Mouse (Mus musculus) embryonic facial prominence, embryonic 13.5 days (tissue): ENCODE results near the gene Afp. TPM values are rescaled to one million over a fixed set of nuclear protein-coding genes. Genes with fewer than 3 reads are reported as not detected.
A peak's percentile ranks its signal among the peaks of the same experiment; 100 is the strongest.

Experiments used
- ATAC-seq: fragments of 200-750 bp; cut with Nextera tagmentation; 2 replicates; pipeline ENCODE4 v1.8.0; 2017; ENCODE audit warnings: low read depth; ENCODE audit not compliant: insufficient number of reproducible peaks, insufficient read depth, low FRiP score, low TSS enrichment
- H3K27ac ChIP-seq: fragments of 300-500 bp; sonication (generic); 2 replicates; pipeline ENCODE4 v1.5.1; 2015; ENCODE audit warnings: moderate library complexity, mild to moderate bottlenecking, inconsistent platforms
- H3K27me3 ChIP-seq: fragments of 300-500 bp; sonication (generic); 2 replicates; pipeline ENCODE4 v1.6.1; 2015; ENCODE audit warnings: mild to moderate bottlenecking, inconsistent platforms
- H3K36me3 ChIP-seq: fragments of 300-500 bp; sonication (generic); 2 replicates; pipeline ENCODE4 v1.6.1; 2015; ENCODE audit warnings: mild to moderate bottlenecking, inconsistent platforms
- H3K4me1 ChIP-seq: fragments of 300-500 bp; sonication (generic); 2 replicates; pipeline ENCODE4 v1.6.1; 2015; ENCODE audit warnings: inconsistent platforms
- H3K4me2 ChIP-seq: fragments of 300-500 bp; sonication (generic); 2 replicates; pipeline ENCODE4 v1.6.1; 2015; ENCODE audit warnings: moderate library complexity, mild to moderate bottlenecking, inconsistent platforms
- H3K4me3 ChIP-seq: fragments of 300-500 bp; sonication (generic); 2 replicates; pipeline ENCODE4 v1.5.1; 2015; ENCODE audit warnings: mild to moderate bottlenecking, inconsistent platforms
- H3K9ac ChIP-seq: fragments of 300-500 bp; sonication (generic); 2 replicates; pipeline ENCODE4 v1.6.1; 2015; ENCODE audit warnings: mild to moderate bottlenecking, inconsistent platforms
- H3K9me3 ChIP-seq: fragments of 300-500 bp; sonication (generic); 2 replicates; pipeline ENCODE4 v1.6.1; 2016; ENCODE audit warnings: inconsistent platforms
- WGBS: fragments of 180-500 bp; shearing (Covaris S2); methylation state at CpG from one replicate; pipeline ENCODE4 v1.1.7; 2015; ENCODE audit warnings: mixed read lengths; 5-methylcytosine and 5-hydroxymethylcytosine counted together
- polyA plus RNA-seq: library from polyadenylated mRNA; unstranded; fragments of >200 nt; fragmentation: Nextera tagmentation; extraction: Ambion mirVana; gene quantifications from 2 replicates; pipeline ENCODE4 v1.2.1, GENCODE M21; 2015

The Afp gene
- polyA plus RNA-seq, 1 experiment from 2014 or later: 0.84 TPM

- 89% methylated on average over 3 of the region's 3 CpGs for WGBS
- ATAC-seq: no peak
- H3K27me3 ChIP-seq: no peaks in the 10 kb centered on the region
These were observed 13.8 kb upstream of the Afp start for GRCm38 (mm10) chr5:90476741-90477140.

GRCm38 (mm10) chr5:90477308-90478140 lies 13.0 kb upstream of the Afp start:
- no peaks in the 10 kb centered on the region for H3K4me1 ChIP-seq
- H3K9me3 ChIP-seq: no peaks in the 10 kb centered on the region
- H3K9ac ChIP-seq: no peak overlapping the region
- no peak overlapping the region for H3K27ac ChIP-seq
- no peak overlapping the region for H3K4me2 ChIP-seq
- 78% methylated on average over 7 of the region's 7 CpGs for WGBS
- ATAC-seq: no peak
- no peaks in the 10 kb centered on the region for H3K36me3 ChIP-seq
- no peak overlapping the region for H3K4me3 ChIP-seq
- H3K27me3 ChIP-seq: no peaks in the 10 kb centered on the region

More at GRCm38 (mm10) chr5:90476741-90477140, 13.8 kb upstream of the Afp start:
- Histone ChIP-seq H3K4me2 (no peak overlapping the region), H3K9me3 (no peaks in the 10 kb centered on the region), H3K4me3 (no peak overlapping the region), H3K9ac (no peak overlapping the region), H3K4me1 (no peaks in the 10 kb centered on the region), H3K36me3 (no peaks in the 10 kb centered on the region), H3K27ac (no peak overlapping the region)

GRCm38 (mm10) chr5:90478886-90479285 lies 11.7 kb upstream of the Afp start:
- no peaks in the 10 kb centered on the region for H3K27me3 ChIP-seq
- no peak overlapping the region for H3K4me2 ChIP-seq
- H3K4me1 ChIP-seq: no peaks in the 10 kb centered on the region
- H3K36me3 ChIP-seq: no peaks in the 10 kb centered on the region
- no peaks in the 10 kb centered on the region for H3K9me3 ChIP-seq
- H3K9ac ChIP-seq: no peak overlapping the region
- WGBS: 88% methylated on average over 1 of the region's 1 CpGs
- H3K27ac ChIP-seq: no peak overlapping the region
- no peak for ATAC-seq
- no peak overlapping the region for H3K4me3 ChIP-seq

GRCm38 (mm10) chr5:90485597-90485996 lies 4.9 kb upstream of the Afp start:
- Histone ChIP-seq H3K27me3 (no peaks in the 10 kb centered on the region), H3K4me3 (no peak overlapping the region), H3K9ac (no peak overlapping the region), H3K9me3 (no peaks in the 10 kb centered on the region), H3K36me3 (no peaks in the 10 kb centered on the region), H3K4me1 (no peaks in the 10 kb centered on the region), H3K27ac (no peak overlapping the region), H3K4me2 (no peak overlapping the region)
- WGBS: 86% methylated on average over 7 of the region's 7 CpGs
- no peak for ATAC-seq

GRCm38 (mm10) chr5:90488323-90488722 lies 2.2 kb upstream of the Afp start:
- no peak for ATAC-seq
- H3K4me2 ChIP-seq: no peak overlapping the region
- H3K27me3 ChIP-seq: no peaks in the 10 kb centered on the region
- no peak overlapping the region for H3K27ac ChIP-seq
- H3K9ac ChIP-seq: no peak overlapping the region
- no peaks in the 10 kb centered on the region for H3K9me3 ChIP-seq
- H3K4me3 ChIP-seq: no peak overlapping the region
- 67% methylated on average over 7 of the region's 7 CpGs for WGBS
- no peaks in the 10 kb centered on the region for H3K36me3 ChIP-seq
- H3K4me1 ChIP-seq: no peaks in the 10 kb centered on the region

GRCm38 (mm10) chr5:90492440-90492839 lies 1.9 kb downstream of the Afp start:
- Histone ChIP-seq H3K9me3 (no peaks in the 10 kb centered on the region), H3K36me3 (no peaks in the 10 kb centered on the region), H3K4me3 (no peak overlapping the region), H3K4me2 (peak overlapping the region; percentile 28), H3K27ac (no peak overlapping the region), H3K9ac (no peak overlapping the region), H3K4me1 (no peaks in the 10 kb centered on the region), H3K27me3 (no peaks in the 10 kb centered on the region)
- WGBS: 67% methylated on average over 9 of the region's 9 CpGs
- ATAC-seq: no peak

GRCm38 (mm10) chr5:90494308-90494707 lies 3.8 kb downstream of the Afp start:
- no peak overlapping the region for H3K4me2 ChIP-seq
- no peak overlapping the region for H3K9ac ChIP-seq
- no peaks in the 10 kb centered on the region for H3K9me3 ChIP-seq
- no peaks in the 10 kb centered on the region for H3K4me1 ChIP-seq
- 87% methylated on average over 4 of the region's 4 CpGs for WGBS
- no peaks in the 10 kb centered on the region for H3K27me3 ChIP-seq
- H3K36me3 ChIP-seq: no peaks in the 10 kb centered on the region
- H3K4me3 ChIP-seq: no peak overlapping the region
- no peak overlapping the region for H3K27ac ChIP-seq
- no peak for ATAC-seq

GRCm38 (mm10) chr5:90499509-90499908 lies 9.0 kb downstream of the Afp start:
- H3K4me2 ChIP-seq: no peak overlapping the region
- no peak overlapping the region for H3K4me3 ChIP-seq
- no peak overlapping the region for H3K9ac ChIP-seq
- no peak overlapping the region for H3K27ac ChIP-seq
- no peaks in the 10 kb centered on the region for H3K9me3 ChIP-seq
- WGBS: 76% methylated on average over 7 of the region's 7 CpGs
- no peak for ATAC-seq
- no peaks in the 10 kb centered on the region for H3K36me3 ChIP-seq
- H3K27me3 ChIP-seq: no peaks in the 10 kb centered on the region
- no peaks in the 10 kb centered on the region for H3K4me1 ChIP-seq

- no peak for ATAC-seq
- WGBS: 6% methylated on average over 6 of the region's 6 CpGs
- Histone ChIP-seq H3K4me2 (no peak overlapping the region), H3K9me3 (no peaks in the 10 kb centered on the region), H3K4me1 (no peaks in the 10 kb centered on the region), H3K27me3 (no peaks in the 10 kb centered on the region), H3K4me3 (no peak overlapping the region), H3K9ac (no peak overlapping the region), H3K27ac (no peak overlapping the region), H3K36me3 (no peaks in the 10 kb centered on the region)
These were observed 10.2 kb downstream of the Afp start for GRCm38 (mm10) chr5:90500714-90501113.

GRCm38 (mm10) chr5:90501752-90502151 lies 11.2 kb downstream of the Afp start:
- Histone ChIP-seq H3K27me3 (no peaks in the 10 kb centered on the region), H3K4me1 (no peaks in the 10 kb centered on the region), H3K9me3 (no peaks in the 10 kb centered on the region), H3K36me3 (no peaks in the 10 kb centered on the region), H3K4me2 (no peak overlapping the region), H3K4me3 (no peak overlapping the region), H3K27ac (no peak overlapping the region), H3K9ac (no peak overlapping the region)
- 90% methylated on average over 5 of the region's 5 CpGs for WGBS
- no peak for ATAC-seq

GRCm38 (mm10) chr5:90504742-90505141 lies 14.2 kb downstream of the Afp start:
- no peaks in the 10 kb centered on the region for H3K27me3 ChIP-seq
- H3K4me1 ChIP-seq: no peaks in the 10 kb centered on the region
- no peak overlapping the region for H3K4me2 ChIP-seq
- ATAC-seq: no peak
- no peaks in the 10 kb centered on the region for H3K36me3 ChIP-seq
- WGBS: 80% methylated on average over 11 of the region's 11 CpGs
- no peak overlapping the region for H3K9ac ChIP-seq
- H3K27ac ChIP-seq: no peak overlapping the region
- no peak overlapping the region for H3K4me3 ChIP-seq
- no peaks in the 10 kb centered on the region for H3K9me3 ChIP-seq

GRCm38 (mm10) chr5:90506507-90506906 lies 16.0 kb downstream of the Afp start:
- H3K27ac ChIP-seq: no peak overlapping the region
- no peak for ATAC-seq

More at GRCm38 (mm10) chr5:90506507-90506906, 16.0 kb downstream of the Afp start:
- Histone ChIP-seq H3K36me3 (no peaks in the 10 kb centered on the region), H3K9me3 (no peaks in the 10 kb centered on the region), H3K4me3 (no peak overlapping the region), H3K27me3 (no peaks in the 10 kb centered on the region), H3K9ac (no peak overlapping the region), H3K4me1 (no peaks in the 10 kb centered on the region), H3K4me2 (no peak overlapping the region)
- WGBS: 85% methylated on average over 2 of the region's 2 CpGs
